Mouse (Mus musculus) heart, embryonic 16.5 days (tissue): Measurements from ENCODE around the gene Tnnc1. TPM values are rescaled to one million over a fixed set of nuclear protein-coding genes. Genes with fewer than 3 reads are reported as not detected.

Experiments
- ATAC-seq: fragments of 200-750 bp; cut with Nextera tagmentation; replicated peaks from 2 replicates; pipeline ENCODE4 v1.8.0; 2017; ENCODE audit warnings: moderate number of reproducible peaks; ENCODE audit not compliant: insufficient read depth, low FRiP score; ENCODE audit errors: extremely low read depth
- H3K27ac ChIP-seq: fragments of 300-500 bp; sonication (generic); 2 replicates; pipeline ENCODE4 v1.5.1; 2014; ENCODE audit warnings: mild to moderate bottlenecking, low read length, control low read depth, moderate library complexity
- H3K27me3 ChIP-seq: fragments of 300-500 bp; sonication (generic); 2 replicates; pipeline ENCODE4 v1.6.1; 2014; ENCODE audit warnings: low read length, mixed read lengths; ENCODE audit not compliant: control insufficient read depth, insufficient read depth
- H3K36me3 ChIP-seq: fragments of 300-500 bp; sonication (generic); 2 replicates; pipeline ENCODE4 v1.6.1; 2014; ENCODE audit not compliant: control insufficient read depth, insufficient read depth
- H3K4me1 ChIP-seq: fragments of 300-500 bp; sonication (generic); 2 replicates; pipeline ENCODE4 v1.6.1; 2014; ENCODE audit warnings: low read length, mixed read lengths; ENCODE audit not compliant: control insufficient read depth, insufficient read depth
- H3K4me2 ChIP-seq: fragments of 300-500 bp; sonication (generic); 2 replicates; pipeline ENCODE4 v1.6.1; 2014; ENCODE audit warnings: low read depth, mild to moderate bottlenecking, control low read depth, low read length
- H3K4me3 ChIP-seq: fragments of 300-500 bp; sonication (generic); 2 replicates; pipeline ENCODE4 v1.5.1; 2014; ENCODE audit warnings: mild to moderate bottlenecking, control low read depth, low read length
- H3K9ac ChIP-seq: fragments of 300-500 bp; sonication (generic); 2 replicates; pipeline ENCODE4 v1.6.1; 2014; ENCODE audit warnings: low read length, control low read depth
- H3K9me3 ChIP-seq: fragments of 300-500 bp; sonication (generic); replicated peaks from 2 replicates; pipeline ENCODE4 v1.6.1; 2016; ENCODE audit warnings: low read length; ENCODE audit not compliant: control insufficient read depth
- WGBS: fragments of 180-500 bp; shearing (Covaris S2); extraction: QIAGEN DNeasy Blood & Tissue Kit; methylation state at CpG from one replicate; pipeline ENCODE4 v1.1.7; 2014; 5-methylcytosine and 5-hydroxymethylcytosine counted together
- polyA plus RNA-seq: library from polyadenylated mRNA; unstranded; fragments of >200 nt; fragmentation: Nextera tagmentation; extraction: Ambion mirVana; gene quantifications from 2 replicates; pipeline ENCODE4 v1.2.1, GENCODE M21; 2015

The Tnnc1 gene
- polyA plus RNA-seq, 1 experiment from 2014 or later: 5,105 TPM

- H3K9ac ChIP-seq: no peak overlapping the region
- H3K27me3 ChIP-seq: no peaks in the 10 kb centered on the region
- peaks cover 17% of the 10 kb centered on the region for H3K4me1 ChIP-seq
- ATAC-seq: peak; percentile 15; the same call in 1 of the 2 replicates
- no peak overlapping the region for H3K4me3 ChIP-seq
- peak overlapping the region; percentile 67 for H3K27ac ChIP-seq
- no peaks in the 10 kb centered on the region for H3K36me3 ChIP-seq
- 69% methylated on average over 14 of the region's 14 CpGs for WGBS
- H3K9me3 ChIP-seq: no peaks in the 10 kb centered on the region
- no peak overlapping the region for H3K4me2 ChIP-seq
These were observed 25.2 kb downstream of the Tnnc1 start for GRCm38 (mm10) chr14:31233070-31233995.

- 14% methylated on average over 11 of the region's 11 CpGs for WGBS
- Histone ChIP-seq H3K27me3 (no peaks in the 10 kb centered on the region), H3K36me3 (no peaks in the 10 kb centered on the region), H3K9ac (peak overlapping the region; percentile 47; the same call in 1 of the 2 replicates), H3K4me1 (peaks cover 17% of the 10 kb centered on the region), H3K4me2 (no peak overlapping the region), H3K4me3 (no peak overlapping the region), H3K9me3 (no peaks in the 10 kb centered on the region), H3K27ac (no peak overlapping the region; the same call in 1 of the 2 replicates)
- ATAC-seq: no peak
These were observed 26.0 kb downstream of the Tnnc1 start for GRCm38 (mm10) chr14:31233996-31234591.

DNA sequence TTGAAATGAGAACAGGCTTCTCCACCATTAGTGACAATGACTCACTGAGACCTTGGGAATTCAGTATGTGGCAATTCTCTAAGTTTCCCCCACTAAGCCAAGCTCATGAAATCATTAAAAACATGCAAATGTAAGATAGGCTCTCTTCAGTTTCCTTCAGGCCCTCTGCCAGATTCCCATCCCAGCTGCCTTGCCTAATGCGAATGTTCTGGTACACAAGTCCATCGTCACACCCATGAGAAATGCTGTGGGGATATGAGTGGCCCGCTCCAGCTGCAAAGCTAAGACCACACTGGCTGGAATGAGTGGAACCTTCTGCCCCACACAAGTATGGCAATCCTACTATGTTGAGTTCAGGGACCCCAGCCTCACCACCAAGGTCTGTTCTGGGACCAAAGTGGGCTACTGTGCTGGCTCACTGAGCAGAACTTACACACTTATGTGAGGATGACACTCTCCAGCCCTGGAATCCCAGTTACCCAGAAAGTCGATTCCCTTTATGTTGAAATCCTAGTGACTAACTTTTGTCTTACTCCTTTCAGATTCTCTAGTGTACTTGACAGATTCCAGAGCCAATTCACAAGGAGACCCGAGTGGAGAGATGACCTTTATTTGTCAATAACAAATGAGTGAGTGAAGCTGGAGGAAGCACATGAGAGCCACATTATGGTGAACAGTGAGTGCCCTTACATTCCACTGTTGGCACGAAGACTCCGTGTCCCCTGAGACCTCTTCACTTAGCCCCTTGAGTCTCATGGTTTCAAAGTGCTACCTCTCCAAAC is 29.2 kb downstream of the Tnnc1 start:
- H3K36me3 ChIP-seq: no peaks in the 10 kb centered on the region
- H3K4me1 ChIP-seq: 0 out of 2 replicates have a peak, but pooled peaks cover 3% of the 10 kb centered on the region
- H3K9ac ChIP-seq: no peak overlapping the region
- no peak overlapping the region for H3K4me3 ChIP-seq
- 67% methylated on average over 7 of the region's 7 CpGs for WGBS
- H3K27me3 ChIP-seq: no peaks in the 10 kb centered on the region
- no peak overlapping the region for H3K4me2 ChIP-seq
- H3K9me3 ChIP-seq: no peaks in the 10 kb centered on the region
- no peak for ATAC-seq
- H3K27ac ChIP-seq: no peak overlapping the region

- ATAC-seq: no peak
These were observed 32.4 kb downstream of the Tnnc1 start for GRCm38 (mm10) chr14:31240528-31240927.

GRCm38 (mm10) chr14:31244777-31245176 is 36.7 kb downstream of the Tnnc1 start:
- WGBS: 76% methylated on average over 1 of the region's 1 CpGs
- no peak overlapping the region for H3K27ac ChIP-seq
- no peaks in the 10 kb centered on the region for H3K27me3 ChIP-seq
- ATAC-seq: no peak
- H3K4me3 ChIP-seq: no peak overlapping the region
- no peaks in the 10 kb centered on the region for H3K36me3 ChIP-seq
- no peaks in the 10 kb centered on the region for H3K9me3 ChIP-seq
- H3K4me1 ChIP-seq: peaks cover 8% of the 10 kb centered on the region
- H3K4me2 ChIP-seq: no peak overlapping the region
- H3K9ac ChIP-seq: no peak overlapping the region

More at GRCm38 (mm10) chr14:31240528-31240927, 32.4 kb downstream of the Tnnc1 start:
- no peaks in the 10 kb centered on the region for H3K4me1 ChIP-seq
- no peaks in the 10 kb centered on the region for H3K27me3 ChIP-seq
- WGBS: 65% methylated on average over 3 of the region's 3 CpGs
- no peak overlapping the region for H3K4me3 ChIP-seq
- no peak overlapping the region for H3K4me2 ChIP-seq
- no peaks in the 10 kb centered on the region for H3K9me3 ChIP-seq
- no peaks in the 10 kb centered on the region for H3K36me3 ChIP-seq
- no peak overlapping the region for H3K9ac ChIP-seq
- H3K27ac ChIP-seq: no peak overlapping the region

- H3K27me3 ChIP-seq: no peaks in the 10 kb centered on the region
- H3K9ac ChIP-seq: no peak overlapping the region; the same call in 1 of the 2 replicates
- WGBS: 26% methylated on average over 1 of the region's 1 CpGs
- ATAC-seq: no peak
- peaks cover 13% of the 10 kb centered on the region for H3K4me1 ChIP-seq
- H3K27ac ChIP-seq: peak overlapping the region; percentile 51
- H3K9me3 ChIP-seq: no peaks in the 10 kb centered on the region
- no peaks in the 10 kb centered on the region for H3K36me3 ChIP-seq
- no peak overlapping the region for H3K4me2 ChIP-seq
- H3K4me3 ChIP-seq: no peak overlapping the region
These were observed 37.8 kb downstream of the Tnnc1 start for GRCm38 (mm10) chr14:31245946-31246345.

GRCm38 (mm10) chr14:31248396-31248795 is 40.3 kb downstream of the Tnnc1 start:
- no peak overlapping the region for H3K4me2 ChIP-seq
- 92% methylated on average over 6 of the region's 6 CpGs for WGBS
- no peak overlapping the region for H3K27ac ChIP-seq
- peaks cover 22% of the 10 kb centered on the region for H3K4me1 ChIP-seq
- peaks cover 7% of the 10 kb centered on the region; the same call in 1 of the 2 replicates for H3K36me3 ChIP-seq
- no peak for ATAC-seq
- H3K9me3 ChIP-seq: no peaks in the 10 kb centered on the region
- H3K4me3 ChIP-seq: no peak overlapping the region
- H3K27me3 ChIP-seq: no peaks in the 10 kb centered on the region
- no peak overlapping the region for H3K9ac ChIP-seq

GRCm38 (mm10) chr14:31250222-31251083 is 42.3 kb downstream of the Tnnc1 start:
- Histone ChIP-seq H3K4me2 (peak overlapping the region; percentile 85), H3K4me3 (peak overlapping the region; percentile 91), H3K27me3 (no peaks in the 10 kb centered on the region), H3K9ac (peak overlapping the region; percentile 99), H3K4me1 (peaks cover 22% of the 10 kb centered on the region), H3K9me3 (no peaks in the 10 kb centered on the region), H3K27ac (peak overlapping the region; percentile 97), H3K36me3 (peaks cover 24% of the 10 kb centered on the region)
- peak; percentile 81 for ATAC-seq
- WGBS: 17% methylated on average over 36 of the region's 38 CpGs
